Mouse (Mus musculus) spleen, adult 12 weeks (tissue): Measurements from ENCODE around the gene Sufu.

Source experiments
- DNase-seq: peaks from one replicate; pipeline ENCODE4 v3.0.0; 2022; ENCODE audit warnings: low spot score

Gene Sufu

DNA sequence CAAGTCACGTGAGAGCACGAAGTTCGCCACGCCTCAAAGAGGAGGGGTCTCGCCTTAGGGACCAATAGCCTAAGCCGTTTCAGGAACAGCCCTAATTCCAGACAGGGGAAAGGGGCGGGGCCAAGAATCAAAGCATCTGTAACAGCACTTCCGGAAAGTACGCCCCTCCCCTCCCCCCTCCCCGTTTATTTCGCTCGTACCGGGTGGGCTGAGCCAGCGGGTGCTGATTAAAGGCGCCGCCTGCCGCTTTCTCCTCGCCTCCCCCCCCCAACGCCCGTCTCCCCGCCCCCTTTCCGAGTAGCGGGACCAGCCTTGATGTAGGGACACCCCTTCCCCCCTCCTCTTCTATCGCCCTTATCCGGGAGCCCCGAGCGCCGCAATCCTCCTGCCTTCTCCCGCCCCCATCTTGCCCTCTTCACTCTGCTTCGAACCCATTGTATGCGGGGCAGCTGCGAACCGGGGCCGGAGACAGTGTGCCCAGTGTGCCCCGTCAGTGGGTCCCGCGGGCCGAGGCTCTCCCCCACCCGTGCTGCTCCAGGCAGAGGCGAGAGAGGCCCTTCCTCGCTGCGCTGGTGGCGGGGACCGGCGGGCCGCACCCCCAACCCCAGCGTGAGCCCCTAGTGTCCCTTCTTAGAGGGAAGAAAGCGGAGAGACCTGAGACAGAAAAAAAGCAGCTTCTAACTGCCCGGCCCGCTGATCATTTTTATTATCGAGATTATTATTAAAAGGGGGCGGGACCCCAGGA is 103.3 kb downstream of the Sufu start:
- DNase-seq, result peak; percentile 83

DNA sequence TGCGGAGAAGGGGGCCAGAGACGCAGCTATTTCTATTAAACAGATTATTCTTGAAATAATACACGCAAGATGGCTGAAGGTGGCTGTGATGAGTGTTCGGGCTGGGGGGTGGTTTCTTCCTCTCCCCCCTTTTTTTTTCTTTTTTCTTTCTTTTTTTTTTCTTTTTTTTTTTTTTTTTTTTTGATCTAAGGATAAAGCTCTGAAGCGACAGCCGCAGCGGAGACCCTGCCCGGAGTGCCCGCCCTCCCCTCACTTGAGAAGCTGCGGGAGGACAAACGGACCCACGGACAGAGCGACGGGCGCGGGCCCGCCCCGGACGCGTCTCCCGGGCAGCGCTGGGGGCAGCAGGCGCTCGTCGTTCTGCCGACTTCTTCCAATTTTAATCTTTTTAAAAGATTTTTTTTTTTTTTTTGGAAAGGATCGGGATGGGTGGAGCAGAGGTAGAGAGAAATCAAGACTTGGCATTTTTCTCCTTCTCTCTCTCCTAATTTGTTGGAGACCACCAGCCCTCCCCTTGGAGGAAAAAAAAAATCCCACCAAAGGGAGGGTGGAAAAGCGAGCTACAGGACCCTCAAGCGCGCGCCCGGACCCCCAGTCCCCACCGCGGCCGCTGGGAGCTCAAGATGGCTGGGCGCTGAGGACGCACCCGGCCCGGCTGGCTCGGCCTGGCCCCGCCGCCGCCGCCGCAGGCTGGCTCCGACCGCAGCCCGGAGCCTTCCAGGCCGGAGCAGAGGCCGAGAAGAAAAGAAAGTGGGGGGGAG is 104.1 kb downstream of the Sufu start:
- no peak for DNase-seq

DNA sequence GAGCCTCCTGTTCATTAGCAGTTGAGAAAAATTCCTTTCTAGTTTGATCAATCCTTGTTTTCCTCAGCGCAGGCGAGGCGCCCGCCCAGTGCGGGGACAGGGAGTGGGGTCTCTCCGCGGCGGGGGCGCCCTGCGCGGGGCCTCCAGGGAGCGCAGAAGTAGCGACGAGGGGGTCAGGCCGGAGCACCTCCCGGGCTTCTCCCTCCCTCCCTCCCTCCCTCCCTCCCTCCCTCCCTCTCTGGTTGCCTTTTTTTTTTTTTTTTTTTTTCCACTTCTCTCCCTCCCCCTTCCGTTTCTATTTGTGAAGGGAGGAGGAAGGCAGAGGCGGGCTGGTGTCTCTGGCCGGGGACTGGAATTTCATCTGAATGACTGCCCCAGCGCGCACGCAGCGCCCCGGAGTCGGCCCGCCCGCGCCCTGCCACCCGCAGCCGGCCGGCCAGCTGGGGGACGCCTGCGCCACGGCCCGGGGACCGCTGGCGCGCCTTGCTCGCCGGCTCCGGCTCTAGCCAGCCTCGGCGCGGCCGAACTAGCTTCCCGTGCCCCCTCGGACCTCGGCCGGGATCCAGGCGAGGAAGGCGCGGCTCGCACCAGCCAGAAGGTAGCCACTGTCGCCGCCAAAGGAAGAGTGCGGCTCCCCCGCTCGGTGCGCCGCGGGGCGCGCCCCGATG is 104.8 kb downstream of the Sufu start, which contains the start of gene Trim8:
TSS of gene Trim8 (plus strand) at position 302 of the 668 bp plus-strand sequence.
- DNase-seq, result peak; percentile 57

DNA sequence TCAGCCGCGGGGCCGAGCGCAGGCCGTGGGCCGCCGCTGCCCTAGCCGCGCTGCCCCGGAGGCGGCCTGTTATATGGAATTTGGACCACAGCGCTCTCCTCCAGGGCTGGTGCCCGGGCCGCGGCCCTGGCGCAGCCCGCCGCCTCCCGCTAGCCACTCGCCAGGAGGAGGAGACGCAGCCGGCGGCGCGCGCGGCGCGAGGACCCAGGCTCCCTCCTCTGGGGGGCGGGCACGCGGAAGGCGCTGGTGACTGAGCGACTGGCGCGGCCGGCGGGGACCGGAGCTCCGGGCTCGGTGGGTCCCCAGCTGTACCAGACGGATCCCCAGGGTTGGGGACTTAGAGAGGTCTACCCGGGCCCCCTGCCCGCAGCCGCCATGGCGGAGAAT is 105.4 kb downstream of the Sufu start:
- DNase-seq, result peak; percentile 65

DNA sequence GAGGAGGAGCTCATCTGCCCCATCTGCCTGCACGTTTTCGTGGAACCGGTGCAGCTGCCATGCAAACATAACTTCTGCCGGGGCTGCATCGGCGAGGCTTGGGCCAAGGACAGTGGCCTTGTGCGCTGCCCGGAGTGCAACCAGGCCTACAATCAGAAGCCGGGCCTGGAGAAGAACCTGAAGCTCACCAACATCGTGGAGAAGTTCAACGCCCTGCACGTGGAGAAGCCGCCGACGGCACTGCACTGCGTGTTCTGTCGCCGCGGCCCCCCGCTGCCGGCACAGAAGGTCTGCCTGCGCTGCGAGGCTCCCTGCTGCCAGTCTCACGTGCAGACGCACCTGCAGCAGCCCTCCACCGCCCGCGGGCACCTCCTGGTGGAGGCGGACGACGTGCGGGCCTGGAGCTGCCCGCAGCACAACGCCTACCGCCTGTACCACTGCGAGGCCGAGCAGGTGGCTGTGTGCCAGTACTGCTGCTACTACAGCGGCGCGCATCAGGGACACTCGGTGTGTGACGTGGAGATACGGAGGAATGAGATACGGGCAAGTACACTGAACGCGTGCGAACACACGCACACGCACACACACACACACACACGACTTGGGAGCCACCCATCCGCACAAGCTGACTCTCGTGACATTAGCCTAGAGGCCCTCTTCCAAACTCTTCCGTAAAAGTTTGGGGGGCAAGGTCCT is 105.9 kb downstream of the Sufu start:
- DNase-seq, result peak; percentile 76

DNA sequence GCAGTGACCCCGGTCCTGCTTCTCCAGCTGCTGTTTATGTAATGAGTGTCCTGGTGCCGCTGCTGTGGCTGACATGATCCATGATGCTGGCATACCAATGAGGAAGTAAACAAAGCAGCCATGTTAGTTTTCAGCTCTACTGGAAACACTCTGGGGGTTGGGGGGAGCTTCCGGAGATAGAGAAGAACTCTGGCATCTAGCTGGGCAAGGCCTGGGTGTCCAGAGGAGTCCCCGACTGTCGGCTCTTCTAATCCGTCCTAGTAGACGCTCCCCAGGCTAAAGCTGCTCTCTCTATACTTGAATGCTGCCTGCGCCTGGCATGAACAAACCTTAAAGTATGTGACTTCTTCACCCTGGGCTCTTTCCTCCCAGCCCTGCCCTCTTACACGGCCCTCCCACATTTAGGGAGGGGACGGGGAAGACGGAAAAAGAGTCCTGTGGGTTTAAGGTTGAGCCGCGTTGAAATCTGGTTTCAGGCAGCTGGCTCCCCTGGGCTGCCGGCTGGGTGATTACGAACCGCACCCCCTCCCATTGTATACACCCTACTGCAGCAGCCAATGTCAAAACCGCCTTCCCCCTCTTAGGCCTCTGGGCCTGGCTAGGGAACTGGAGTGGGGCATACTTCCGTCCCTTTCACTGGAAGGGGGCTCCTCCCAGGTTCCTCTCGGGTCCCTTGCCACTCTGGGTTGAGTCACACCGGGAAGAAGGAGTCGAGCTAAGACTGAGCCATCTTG is 106.8 kb downstream of the Sufu start:
- peak; percentile 66 for DNase-seq

DNA sequence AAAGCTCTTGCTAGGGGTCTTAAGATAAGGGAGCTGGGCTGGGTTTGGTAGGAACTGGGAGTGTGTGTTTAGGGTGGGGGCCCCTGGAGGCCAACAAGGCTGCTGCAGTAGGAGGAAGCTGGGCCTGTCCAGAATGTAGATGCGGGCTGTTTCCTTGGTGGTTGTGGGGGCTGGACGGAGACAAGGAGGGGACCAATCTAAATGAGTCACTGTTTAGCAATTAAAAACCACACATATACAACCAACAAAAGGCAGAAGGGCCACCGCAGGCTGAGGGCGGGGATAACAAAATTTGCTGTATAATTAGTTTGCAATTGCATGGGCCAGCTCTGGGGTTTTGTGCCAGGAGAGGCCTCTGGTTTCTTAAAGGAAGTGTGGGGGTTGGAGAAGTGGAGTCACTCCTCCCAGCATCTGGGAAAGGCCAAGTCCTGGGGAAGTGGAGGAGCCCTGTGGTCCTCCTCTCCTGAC is 107.4 kb downstream of the Sufu start:
- DNase-seq, result no peak

- no peak for DNase-seq
Observed at GRCm38 (mm10) chr19:46504822-46505417, 108.2 kb downstream of the Sufu start.

DNA sequence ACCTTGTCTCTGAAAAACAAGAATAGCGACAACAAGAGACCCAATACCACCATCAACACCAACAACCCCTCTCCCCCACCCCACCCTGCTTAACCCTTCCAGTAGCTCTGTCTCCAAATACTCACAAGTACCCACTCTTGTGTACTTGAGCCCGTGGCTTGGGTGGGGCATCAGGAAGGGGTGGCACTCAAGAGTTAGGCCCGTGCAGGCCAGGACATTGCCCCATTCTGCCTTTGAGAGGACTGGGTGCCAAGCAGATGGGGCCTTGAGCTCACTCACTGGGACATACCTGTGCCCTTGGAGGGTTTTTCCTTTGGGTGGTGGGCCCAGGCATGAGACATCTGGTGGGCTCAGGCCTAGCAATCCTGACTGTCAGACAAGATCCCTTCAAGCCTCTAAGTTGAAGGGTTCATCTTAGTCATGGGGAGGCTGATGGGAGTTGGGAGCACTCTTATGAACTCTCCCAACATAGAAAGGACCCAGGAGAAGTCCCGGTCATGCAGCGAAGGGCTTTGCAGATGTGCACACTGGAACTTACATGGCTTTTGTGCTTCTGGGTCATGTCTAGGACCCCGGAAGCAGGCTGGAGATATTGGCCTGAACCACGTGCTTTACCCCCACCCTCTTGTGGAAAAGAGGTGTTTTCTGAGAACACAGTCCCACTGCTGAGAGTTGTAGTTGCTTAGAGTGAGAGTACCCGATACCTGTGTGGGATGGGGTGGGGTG is 109.1 kb downstream of the Sufu start:
- DNase-seq, result no peak

DNA sequence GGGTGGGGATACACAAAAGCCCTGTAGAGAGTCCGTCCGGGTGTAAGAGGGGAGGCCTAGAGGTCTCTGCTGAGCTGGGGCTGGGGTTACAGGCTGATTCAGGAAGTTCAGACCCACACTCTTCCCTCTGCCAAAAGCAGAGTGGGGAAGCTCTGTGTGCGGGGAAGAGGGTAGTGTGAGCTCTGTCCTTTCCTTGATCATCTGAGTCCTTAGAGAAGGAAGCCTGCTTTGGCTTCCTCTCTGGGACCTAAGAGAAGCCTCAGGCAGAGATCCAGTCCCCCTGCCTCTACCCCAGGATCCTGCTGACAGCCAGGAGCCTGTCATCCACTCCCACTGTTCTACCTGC is 109.6 kb downstream of the Sufu start:
- no peak for DNase-seq

DNA sequence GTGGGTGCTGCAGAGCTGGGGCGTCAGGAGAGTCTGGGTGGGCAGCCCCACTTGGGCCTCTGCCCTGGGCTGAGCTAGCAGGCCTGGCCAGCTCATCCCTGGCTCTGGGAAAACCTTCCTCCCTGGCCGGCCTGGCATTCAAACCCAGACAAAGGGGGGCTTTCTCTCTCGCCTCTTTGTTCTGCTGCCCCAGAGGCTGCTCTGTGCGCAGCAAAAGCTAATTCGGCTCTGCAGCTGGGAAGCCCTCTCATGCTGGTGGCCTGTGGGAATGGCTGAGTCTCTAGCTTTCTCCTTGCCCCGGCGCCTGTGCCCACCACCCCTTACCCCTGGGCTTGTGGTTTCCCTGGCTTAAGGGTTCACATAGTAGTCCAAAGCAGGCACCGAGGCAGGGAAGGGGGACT is 110.5 kb downstream of the Sufu start:
- DNase-seq, result no peak

DNA sequence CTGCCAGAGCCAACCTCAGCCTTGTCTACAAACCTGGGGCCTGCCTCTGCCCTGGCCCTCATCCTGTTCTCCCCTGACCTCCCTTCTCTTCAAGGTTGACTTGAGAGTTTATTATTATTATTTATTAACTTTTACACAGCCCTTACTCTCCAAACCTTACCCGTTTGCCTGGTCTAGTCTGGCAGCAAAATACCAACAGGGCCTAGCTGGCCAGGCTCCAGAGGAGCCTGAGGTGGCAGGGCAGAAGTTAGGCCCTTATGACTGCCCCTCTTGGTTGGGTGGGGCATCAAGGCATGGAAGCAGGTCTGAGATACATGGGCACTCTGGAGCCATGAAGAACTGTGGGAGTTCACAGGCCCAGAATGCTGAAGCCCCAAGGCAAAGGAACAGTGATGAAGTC is 111.1 kb downstream of the Sufu start:
- no peak for DNase-seq

DNA sequence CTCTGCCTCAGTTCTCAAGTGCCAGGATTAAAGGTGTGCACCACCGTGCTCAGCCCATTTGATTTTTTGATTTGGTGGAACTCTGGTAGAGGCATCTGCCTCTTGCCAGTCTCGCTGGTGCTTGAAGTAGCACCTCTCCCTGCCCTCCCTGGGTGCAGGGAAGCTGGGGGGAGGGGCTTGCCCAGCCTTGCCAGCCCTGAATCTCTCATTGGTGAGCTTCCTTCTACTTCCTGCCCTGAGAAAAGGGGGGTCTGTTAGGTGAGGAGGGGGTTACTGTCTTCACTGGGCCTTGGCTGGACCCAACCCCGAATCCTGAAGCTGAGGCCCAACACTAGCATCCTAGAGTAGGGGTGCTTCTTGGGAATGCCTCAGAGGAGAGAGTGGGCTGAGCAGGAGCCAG is 112.0 kb downstream of the Sufu start:
- DNase-seq, result no peak

- no peak for DNase-seq
Observed at GRCm38 (mm10) chr19:46509202-46509601, 112.5 kb downstream of the Sufu start.

GRCm38 (mm10) chr19:46509736-46510135 is 113.0 kb downstream of the Sufu start:
- no peak for DNase-seq

DNA sequence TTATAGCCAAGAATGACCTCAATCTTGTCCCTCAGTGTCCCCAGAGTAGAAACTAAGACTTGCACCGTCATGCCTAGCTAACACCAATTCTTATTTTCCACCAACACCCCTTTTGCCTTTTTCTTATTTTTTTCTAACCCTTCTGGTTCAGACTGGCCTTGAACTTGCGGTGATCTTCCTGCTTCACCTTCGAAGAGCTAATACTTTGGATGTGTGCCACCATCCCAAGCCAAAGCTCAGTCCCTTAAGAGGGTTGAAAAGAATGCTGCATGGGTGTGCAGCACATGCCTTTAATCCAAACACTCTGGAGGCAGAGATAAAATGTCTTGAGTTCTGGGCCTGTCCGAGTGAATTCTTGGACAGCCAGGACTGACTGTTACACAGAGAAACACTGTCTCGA is 113.7 kb downstream of the Sufu start:
- no peak for DNase-seq

DNA sequence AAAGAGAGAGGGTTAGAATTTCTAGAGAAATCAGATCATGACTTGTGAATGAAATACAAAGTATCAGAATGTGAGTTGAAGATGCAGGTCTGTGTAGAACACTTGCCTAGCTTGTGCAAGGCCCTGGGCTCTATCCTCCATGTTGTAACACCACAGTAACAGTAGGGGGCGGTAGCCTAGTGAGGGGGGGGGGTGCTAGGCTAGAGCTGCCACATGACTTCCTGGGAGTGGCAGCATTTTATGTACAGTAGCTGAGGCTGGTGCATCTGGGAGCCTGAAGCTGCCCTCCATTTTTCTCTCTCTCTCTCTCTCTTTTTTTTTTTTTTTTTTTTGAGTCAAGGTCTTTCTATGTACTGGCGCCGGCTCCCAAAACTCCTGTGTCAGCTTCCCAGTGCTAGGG is 114.1 kb downstream of the Sufu start:
- no peak for DNase-seq

DNA sequence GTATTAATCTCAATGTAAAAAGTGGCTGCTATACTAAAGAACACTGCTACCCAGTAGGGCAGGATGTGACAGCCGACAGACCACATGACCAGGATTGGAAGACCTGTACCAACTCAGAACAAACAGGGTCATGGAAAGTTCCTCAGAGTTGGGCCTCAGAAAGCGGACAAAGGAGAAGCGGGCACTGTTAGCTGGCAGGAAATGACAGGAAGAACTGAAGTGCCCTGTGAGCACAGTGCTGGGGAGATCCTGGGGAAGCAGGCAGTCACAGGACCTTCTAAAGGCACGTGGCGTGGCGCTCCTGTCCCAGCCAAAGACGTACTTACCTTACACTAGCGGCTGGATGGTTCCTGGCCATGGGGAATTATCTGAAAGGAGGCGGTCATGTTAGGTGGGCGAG is 114.6 kb downstream of the Sufu start:
- DNase-seq, result no peak

DNA sequence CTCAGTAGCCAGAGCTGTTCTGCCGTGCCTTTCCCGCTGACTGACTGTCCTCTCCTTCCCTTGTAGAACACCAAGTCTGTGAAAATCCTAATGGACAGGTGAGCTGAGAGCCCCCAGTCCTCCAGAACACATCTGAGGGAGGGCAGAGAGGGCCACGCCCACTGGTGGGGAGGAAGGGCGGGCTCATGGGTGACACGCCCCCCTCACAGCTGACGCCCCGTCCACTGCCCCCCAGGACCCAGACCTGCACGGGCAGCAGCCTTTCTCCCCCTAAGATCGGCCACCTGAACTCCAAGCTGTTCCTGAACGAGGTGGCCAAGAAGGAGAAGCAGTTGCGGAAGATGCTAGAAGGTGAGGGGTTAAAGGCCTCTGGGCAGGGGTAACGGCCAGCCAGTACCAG is 117.7 kb downstream of the Sufu start:
- DNase-seq, result no peak

DNA sequence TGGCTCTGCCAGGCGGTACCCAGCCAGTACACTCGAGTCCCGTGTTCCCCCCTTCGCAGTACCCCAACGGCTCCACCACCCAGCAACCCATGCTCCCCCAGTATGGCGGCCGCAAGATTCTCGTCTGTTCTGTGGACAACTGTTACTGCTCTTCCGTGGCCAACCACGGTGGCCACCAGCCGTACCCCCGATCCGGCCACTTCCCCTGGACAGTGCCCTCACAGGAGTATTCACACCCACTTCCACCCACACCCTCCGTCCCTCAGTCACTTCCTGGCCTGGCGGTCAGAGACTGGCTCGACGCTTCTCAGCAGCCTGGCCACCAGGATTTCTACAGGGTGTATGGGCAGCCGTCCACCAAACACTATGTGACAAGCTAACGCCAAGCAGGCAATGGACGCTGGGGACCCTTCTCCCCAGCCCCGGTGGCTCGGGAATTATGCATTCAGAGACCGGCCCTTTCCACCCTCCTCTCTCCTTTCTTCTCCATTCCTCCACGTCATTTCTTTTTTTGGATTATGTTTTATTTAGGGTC is 118.7 kb downstream of the Sufu start:
- no peak for DNase-seq
